Mouse (Mus musculus): ENCODE data around the gene Fam117a. TPM values are rescaled to one million over a fixed set of nuclear protein-coding genes. Genes with fewer than 3 reads are reported as not detected.

Fam117a gene
- polyA plus RNA-seq, 1 experiment: 20.8 TPM

DNA sequence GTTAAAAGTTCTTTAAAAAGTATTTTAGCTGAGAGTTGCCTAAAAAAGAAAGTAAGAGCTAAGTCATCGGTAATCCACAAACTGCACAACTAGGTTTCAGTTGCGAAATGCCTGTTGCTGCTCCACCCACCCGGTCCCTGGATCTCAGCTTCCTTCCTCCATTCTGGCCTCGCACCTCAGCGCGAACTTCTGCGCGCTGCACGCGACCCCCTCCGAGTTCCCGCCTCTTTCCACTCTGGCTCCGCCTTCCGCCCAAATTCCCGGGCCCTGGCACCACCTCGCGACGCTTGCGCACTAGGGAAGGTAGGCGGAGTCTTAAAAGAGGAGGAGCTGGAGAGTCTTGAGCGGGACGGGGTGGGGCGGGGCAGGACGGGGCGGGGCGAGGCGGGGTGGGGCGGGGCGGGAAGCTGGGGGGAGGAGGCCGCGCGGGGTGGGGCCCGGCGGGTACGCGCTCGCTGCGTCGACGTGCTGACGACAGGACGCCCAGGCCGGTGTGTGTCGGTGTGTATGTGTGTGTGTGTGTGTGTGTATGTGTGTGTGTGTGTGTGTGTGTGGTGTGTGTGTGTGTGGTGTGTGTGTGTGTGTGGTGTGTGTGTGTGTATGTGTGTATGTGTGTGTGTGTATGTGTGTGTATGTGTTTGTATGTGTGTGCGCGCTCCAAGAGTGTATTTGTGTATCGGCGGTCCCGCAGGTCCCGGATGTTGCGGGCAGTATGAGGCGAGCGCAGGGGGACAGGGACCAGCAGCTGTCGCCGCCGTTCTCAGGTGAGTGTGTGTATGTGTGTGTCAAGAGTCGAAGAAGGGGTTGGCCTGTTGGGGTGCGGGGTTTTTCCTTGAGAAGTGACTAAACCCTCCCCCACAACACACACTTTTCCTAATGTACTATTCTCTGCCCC, 77.1 kb downstream of the Fam117a start, which contains the start of gene Spop:
TSS of gene Spop (plus strand) at position 440 of the 895 bp plus-strand sequence.
- no peaks in the 10 kb centered on the region; the same call in 1 of the 2 replicates for H3K4me1 ChIP-seq (ENCODE audit: control insufficient read depth, insufficient read depth, low read length)
- 2% methylated on average over 58 of the region's 58 CpGs for WGBS
- peak; percentile 8 for TF ChIP-seq POLR2A (IDR thresholded peaks at IDR 0.05; ENCODE audit: low read depth, low read length)
- TF ChIP-seq CTCF (conservative IDR thresholded peaks at IDR 0.05; ENCODE audit: insufficient read depth, insufficient read length, low read depth, low read length): no peak
- H3K4me3 ChIP-seq (ENCODE audit: insufficient read depth, low read depth, low read length): peak within 1 kb of the TSS; percentile 87
- DNase-seq: peak; percentile 96
- no peaks in the 10 kb centered on the region for H3K27me3 ChIP-seq (replicated peaks; ENCODE audit: control insufficient read depth, insufficient read depth, low read length)
- peak within 1 kb of the TSS; percentile 71 for H3K27ac ChIP-seq (ENCODE audit: insufficient read depth, low read depth, low read length)
- H3K36me3 ChIP-seq (ENCODE audit: control insufficient read depth, insufficient read depth, low read length): no peaks in the 10 kb centered on the region

DNA sequence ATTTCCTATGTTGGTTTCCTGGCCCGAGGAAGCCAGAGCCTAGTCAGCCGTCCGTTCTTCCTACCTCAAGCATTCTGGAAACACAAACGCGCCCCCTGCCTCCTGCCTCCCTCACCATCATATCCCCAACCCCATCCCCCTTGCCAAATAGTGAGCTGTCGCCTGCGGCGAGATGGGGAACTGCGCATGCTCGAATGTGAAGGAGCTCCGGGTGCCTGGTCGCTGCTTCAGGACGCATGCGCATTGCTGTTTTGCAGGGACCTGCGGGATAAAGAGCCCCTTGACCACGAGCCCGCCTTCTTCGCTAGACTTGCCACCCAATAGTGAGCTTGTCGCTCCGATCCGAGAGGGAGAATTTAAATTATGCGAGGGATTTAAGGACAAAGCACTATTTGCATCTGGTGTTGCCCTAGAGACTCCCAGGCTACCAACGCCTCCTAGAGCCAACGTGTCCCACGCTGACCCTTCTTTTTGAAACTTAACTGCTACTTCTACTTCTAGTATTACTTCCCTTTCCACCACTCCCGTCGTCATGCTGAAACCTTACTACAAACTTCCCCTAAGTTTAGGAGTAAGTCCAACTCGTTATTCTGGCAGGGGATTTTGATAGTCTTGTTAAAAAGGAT, 77.8 kb downstream of the Fam117a start:
- Histone ChIP-seq H3K4me1 (ENCODE audit: control insufficient read depth, insufficient read depth, low read length) (no peaks in the 10 kb centered on the region; the same call in 1 of the 2 replicates), H3K4me3 (ENCODE audit: insufficient read depth, low read depth, low read length) (peak overlapping the region; percentile 87), H3K27ac (ENCODE audit: insufficient read depth, low read depth, low read length) (peak overlapping the region; percentile 71), H3K27me3 (replicated peaks; ENCODE audit: control insufficient read depth, insufficient read depth, low read length) (no peaks in the 10 kb centered on the region), H3K36me3 (ENCODE audit: control insufficient read depth, insufficient read depth, low read length) (no peaks in the 10 kb centered on the region)
- WGBS: under 1% methylated on average over 28 of the region's 28 CpGs
- peak; percentile 96 for DNase-seq
- TF ChIP-seq POLR2A (IDR thresholded peaks at IDR 0.05; ENCODE audit: low read depth, low read length): peak; percentile 17
- TF ChIP-seq CTCF (conservative IDR thresholded peaks at IDR 0.05; ENCODE audit: insufficient read depth, insufficient read length, low read depth, low read length): 0 out of 2 replicates have a peak, but pooled peaks have one; percentile 14

DNA sequence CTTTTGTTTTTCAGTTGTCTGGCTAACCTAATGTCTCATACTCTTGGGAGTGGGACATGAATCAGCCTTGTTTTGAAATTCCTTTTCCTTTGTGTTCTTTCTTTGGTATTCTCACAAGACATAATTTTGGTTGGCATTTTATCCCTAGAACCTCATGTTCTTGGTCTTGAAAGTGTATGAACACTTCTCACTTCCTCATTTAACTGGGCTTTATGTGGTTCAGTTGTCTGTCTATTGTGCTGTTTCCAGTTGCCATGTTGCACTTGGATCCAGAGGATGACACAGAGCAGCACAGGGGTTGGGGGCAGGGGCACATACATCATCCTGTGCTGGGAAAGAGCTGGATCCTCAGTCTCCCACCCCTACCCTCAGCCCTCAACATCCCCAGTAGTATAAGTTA, 79.1 kb downstream of the Fam117a start:
- H3K4me3 ChIP-seq (ENCODE audit: insufficient read depth, low read depth, low read length): no peak overlapping the region

DNA sequence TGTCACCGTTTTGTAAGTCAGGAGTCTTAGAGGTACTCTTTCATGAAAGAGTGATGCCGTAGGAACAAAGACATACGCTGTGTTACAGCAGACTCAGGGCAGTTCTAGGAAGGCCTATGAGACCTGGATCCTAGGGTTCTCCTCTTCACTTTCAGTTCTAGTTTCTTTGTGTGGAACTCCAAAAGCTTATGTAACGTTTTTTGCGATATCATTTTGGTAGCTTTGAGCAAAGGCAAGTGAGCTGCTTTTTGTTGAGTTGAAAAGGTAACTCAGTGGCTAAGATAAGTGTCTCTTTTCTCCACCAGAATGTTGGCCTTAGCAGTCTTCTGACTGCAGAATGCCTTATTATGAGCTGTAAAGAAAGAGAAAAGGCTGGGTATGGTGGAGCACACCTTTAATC, 80.5 kb downstream of the Fam117a start:
- TF ChIP-seq CTCF (conservative IDR thresholded peaks at IDR 0.05; ENCODE audit: insufficient read depth, insufficient read length, low read depth, low read length) (no peak), POLR2A (IDR thresholded peaks at IDR 0.05; ENCODE audit: low read depth, low read length) (no peak)

More for the DNA sequence above, 79.1 kb downstream of the Fam117a start:
- H3K4me1 ChIP-seq (ENCODE audit: control insufficient read depth, insufficient read depth, low read length): no peaks in the 10 kb centered on the region; the same call in 1 of the 2 replicates
- no peak for TF ChIP-seq POLR2A (IDR thresholded peaks at IDR 0.05; ENCODE audit: low read depth, low read length)
- no peak for TF ChIP-seq CTCF (conservative IDR thresholded peaks at IDR 0.05; ENCODE audit: insufficient read depth, insufficient read length, low read depth, low read length)
- no peak for DNase-seq
- H3K27me3 ChIP-seq (replicated peaks; ENCODE audit: control insufficient read depth, insufficient read depth, low read length): no peaks in the 10 kb centered on the region
- no peak overlapping the region for H3K27ac ChIP-seq (ENCODE audit: insufficient read depth, low read depth, low read length)
- H3K36me3 ChIP-seq (ENCODE audit: control insufficient read depth, insufficient read depth, low read length): no peaks in the 10 kb centered on the region

DNA sequence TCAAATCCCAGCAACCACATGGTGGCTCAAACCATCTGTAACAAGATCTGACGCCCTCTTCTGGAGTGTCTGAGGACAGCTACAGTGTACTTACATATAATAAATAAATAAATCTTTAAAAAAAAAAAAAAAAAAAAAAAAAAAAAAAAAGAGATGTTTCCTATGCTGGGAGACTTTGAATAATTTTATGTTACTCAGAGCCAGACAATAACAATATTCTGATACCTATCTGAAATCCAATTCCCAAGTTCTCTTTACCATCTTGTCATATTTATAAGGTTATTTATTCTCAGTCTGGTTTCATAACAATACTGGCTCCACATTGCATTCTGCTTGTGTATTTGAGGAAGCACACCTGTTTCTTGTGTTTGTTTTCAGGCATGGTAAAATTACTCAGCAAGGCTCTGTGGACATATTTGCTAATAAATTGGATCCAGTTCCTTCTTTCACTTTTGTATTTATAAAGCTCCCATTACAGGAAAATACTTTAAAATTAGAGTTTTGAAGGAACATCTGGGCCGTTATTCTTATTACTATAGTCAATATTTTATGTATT, 84.1 kb downstream of the Fam117a start:
- Histone ChIP-seq H3K4me3 (ENCODE audit: insufficient read depth, low read depth, low read length) (no peak overlapping the region), H3K27me3 (replicated peaks; ENCODE audit: control insufficient read depth, insufficient read depth, low read length) (no peaks in the 10 kb centered on the region), H3K27ac (ENCODE audit: insufficient read depth, low read depth, low read length) (no peak overlapping the region), H3K36me3 (ENCODE audit: control insufficient read depth, insufficient read depth, low read length) (no peaks in the 10 kb centered on the region), H3K4me1 (ENCODE audit: control insufficient read depth, insufficient read depth, low read length) (peaks cover 2% of the 10 kb centered on the region; the same call in 1 of the 2 replicates)
- no peak for TF ChIP-seq POLR2A (IDR thresholded peaks at IDR 0.05; ENCODE audit: low read depth, low read length)
- no peak for TF ChIP-seq CTCF (conservative IDR thresholded peaks at IDR 0.05; ENCODE audit: insufficient read depth, insufficient read length, low read depth, low read length)
- 58% methylated on average over 2 of the region's 2 CpGs for WGBS
- no peak for DNase-seq

More for the DNA sequence above, 80.5 kb downstream of the Fam117a start:
- peaks cover 2% of the 10 kb centered on the region; the same call in 1 of the 2 replicates for H3K4me1 ChIP-seq (ENCODE audit: control insufficient read depth, insufficient read depth, low read length)
- no peak overlapping the region for H3K27ac ChIP-seq (ENCODE audit: insufficient read depth, low read depth, low read length)
- no peaks in the 10 kb centered on the region for H3K36me3 ChIP-seq (ENCODE audit: control insufficient read depth, insufficient read depth, low read length)
- H3K4me3 ChIP-seq (ENCODE audit: insufficient read depth, low read depth, low read length): no peak overlapping the region
- H3K27me3 ChIP-seq (replicated peaks; ENCODE audit: control insufficient read depth, insufficient read depth, low read length): no peaks in the 10 kb centered on the region
- WGBS: 87% methylated on average over 5 of the region's 5 CpGs
- DNase-seq: no peak

DNA sequence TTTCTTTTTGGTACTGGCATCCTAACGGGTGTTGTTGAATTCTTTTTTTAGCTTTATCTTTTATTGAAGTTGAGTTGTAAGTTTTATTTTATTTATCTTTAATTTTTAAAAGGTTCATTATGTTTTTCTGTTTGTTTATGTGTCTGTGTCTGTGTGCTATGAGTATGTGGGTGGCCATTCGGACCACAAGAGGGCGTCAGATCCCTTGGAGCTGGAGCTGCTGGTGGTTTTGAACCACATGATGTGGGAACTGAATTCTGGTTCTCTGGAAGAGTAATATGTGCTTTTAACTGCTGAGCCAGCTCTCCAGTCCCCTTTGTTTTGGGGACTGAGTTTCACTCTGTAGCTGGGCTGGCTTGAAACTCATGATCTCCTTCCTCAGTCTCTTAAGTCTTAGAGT, 86.7 kb downstream of the Fam117a start:
- Histone ChIP-seq H3K27me3 (replicated peaks; ENCODE audit: control insufficient read depth, insufficient read depth, low read length) (no peaks in the 10 kb centered on the region), H3K4me1 (ENCODE audit: control insufficient read depth, insufficient read depth, low read length) (peaks cover 2% of the 10 kb centered on the region; the same call in 1 of the 2 replicates), H3K36me3 (ENCODE audit: control insufficient read depth, insufficient read depth, low read length) (no peaks in the 10 kb centered on the region), H3K27ac (ENCODE audit: insufficient read depth, low read depth, low read length) (no peak overlapping the region), H3K4me3 (ENCODE audit: insufficient read depth, low read depth, low read length) (no peak overlapping the region)
- no peak for DNase-seq
- TF ChIP-seq CTCF (conservative IDR thresholded peaks at IDR 0.05; ENCODE audit: insufficient read depth, insufficient read length, low read depth, low read length): peak; percentile 41
- TF ChIP-seq POLR2A (IDR thresholded peaks at IDR 0.05; ENCODE audit: low read depth, low read length): no peak
- WGBS: 88% methylated on average over 3 of the region's 3 CpGs

Data from kidney, adult 2 months (tissue).